Comparison of ENCODE assay signal across 16 mouse cellular contexts in genomic region chrX:139027296-139027695, GRCm38 (mm10). TPM values are rescaled to one million over a fixed set of nuclear protein-coding genes. Genes with fewer than 3 reads are reported as not detected.
A peak's percentile ranks its signal among the peaks of the same experiment; 100 is the strongest.
DNase-seq lines count a peak whose midpoint lies in the region; ATAC-seq lines count a peak whose summit lies in the region.
"Had no signal": no experiment of that assay in that cellular context is flagged by ENCODE, and none has a peak within 500 bp of the region (broad histone marks: within the 10 kb centered on the region; RNA-seq: fewer than 3 reads in every experiment).

No protein-coding gene starts in this region.

- 50% methylated on average over 5 of the region's 5 CpGs for WGBS in embryonic facial prominence, embryonic 11.5 days
- WGBS in embryonic facial prominence, embryonic 10.5 days = 55% methylated on average over 5 of the region's 5 CpGs
- 41% methylated on average over 5 of the region's 5 CpGs for WGBS in lung, embryonic 15.5 days

- no peaks in the 10 kb centered on the region for H3K36me3 ChIP-seq in embryonic facial prominence, embryonic 11.5 days (replicated peaks; ENCODE audit: control insufficient read depth, insufficient read depth, low read depth, low read length)
- no peaks in the 10 kb centered on the region for H3K36me3 ChIP-seq in embryonic facial prominence, embryonic 10.5 days (replicated peaks)
- H3K36me3 ChIP-seq in lung, embryonic 15.5 days = no peaks in the 10 kb centered on the region
- H3K36me3 ChIP-seq: heart, embryonic 15.5 days; liver, embryonic 15.5 days; midbrain, embryonic 12.5 days had no signal

- no peak overlapping the region for H3K4me3 ChIP-seq in embryonic facial prominence, embryonic 11.5 days (ENCODE audit: low read depth, low read length)
- no peak overlapping the region for H3K4me3 ChIP-seq in embryonic facial prominence, embryonic 10.5 days
- H3K4me3 ChIP-seq in lung, embryonic 15.5 days = no peak overlapping the region
- H3K4me3 ChIP-seq: heart, embryonic 15.5 days; liver, embryonic 15.5 days; midbrain, embryonic 12.5 days had no signal

- no peaks in the 10 kb centered on the region for H3K27me3 ChIP-seq in embryonic facial prominence, embryonic 11.5 days (ENCODE audit: control insufficient read depth, insufficient read depth, low read length)
- H3K27me3 ChIP-seq in embryonic facial prominence, embryonic 10.5 days (replicated peaks; ENCODE audit: low read depth, poor library complexity, severe bottlenecking) = peaks cover 48% of the 10 kb centered on the region
- no peaks in the 10 kb centered on the region for H3K27me3 ChIP-seq in lung, embryonic 15.5 days
- H3K27me3 ChIP-seq: heart, embryonic 15.5 days; liver, embryonic 15.5 days had no signal

- H3K27ac ChIP-seq in embryonic facial prominence, embryonic 11.5 days (replicated peaks; ENCODE audit: low read depth, low read length) = no peak overlapping the region
- no peak overlapping the region for H3K27ac ChIP-seq in embryonic facial prominence, embryonic 10.5 days (replicated peaks)
- H3K27ac ChIP-seq in lung, embryonic 15.5 days = peak overlapping the region; percentile 76
- H3K27ac ChIP-seq: heart, embryonic 15.5 days; liver, embryonic 15.5 days; midbrain, embryonic 12.5 days had no signal

- no peak overlapping the region for H3K4me2 ChIP-seq in embryonic facial prominence, embryonic 11.5 days (ENCODE audit: low read depth, low read length)
- H3K4me2 ChIP-seq in lung, embryonic 15.5 days = no peak overlapping the region
- H3K4me2 ChIP-seq: heart, embryonic 15.5 days; liver, embryonic 15.5 days; midbrain, embryonic 12.5 days had no signal

- ATAC-seq in embryonic facial prominence, embryonic 11.5 days (replicated peaks; ENCODE audit: insufficient number of reproducible peaks, low FRiP score, low TSS enrichment, low read depth) = no peak
- ATAC-seq in lung, embryonic 15.5 days (ENCODE audit: borderline replicate concordance, extremely low read depth, low FRiP score, low TSS enrichment) = peak; percentile 72; the same call in 1 of the 2 replicates

- no peaks in the 10 kb centered on the region for H3K4me1 ChIP-seq in embryonic facial prominence, embryonic 11.5 days (ENCODE audit: control insufficient read depth, insufficient read depth, low read length)
- H3K4me1 ChIP-seq in embryonic facial prominence, embryonic 10.5 days = no peaks in the 10 kb centered on the region
- H3K4me1 ChIP-seq in lung, embryonic 15.5 days = 0 out of 2 replicates have a peak, but pooled peaks cover 3% of the 10 kb centered on the region
- H3K4me1 ChIP-seq: liver, embryonic 15.5 days; midbrain, embryonic 12.5 days had no signal

- H3K9me3 ChIP-seq in embryonic facial prominence, embryonic 11.5 days (replicated peaks; ENCODE audit: control insufficient read depth, low read length) = no peaks in the 10 kb centered on the region
- no peaks in the 10 kb centered on the region for H3K9me3 ChIP-seq in embryonic facial prominence, embryonic 10.5 days
- no peaks in the 10 kb centered on the region for H3K9me3 ChIP-seq in lung, embryonic 15.5 days
- H3K9me3 ChIP-seq: heart, embryonic 15.5 days; liver, embryonic 15.5 days; midbrain, embryonic 12.5 days had no signal

- intact Hi-C loops in heart, postnatal 25 days (cut with DNase I) = no loop called here

- DNase-seq in embryonic facial prominence, embryonic 11.5 days (ENCODE audit: low spot score) = peak; percentile 36
- DNase-seq in embryonic facial prominence, embryonic 10.5 days (ENCODE audit: low spot score) = no peak
- DNase-seq in lung, postnatal 25 days (ENCODE audit: low spot score) = no peak
- DNase-seq in gastrocnemius, postnatal 10 days = peak; percentile 13
- no peak for DNase-seq in thymus, postnatal 10 days (ENCODE audit: low spot score in 2 of 2)
- DNase-seq in adrenal gland, adult 18-20 months (ENCODE audit: low spot score in 2 of 2) = no peak
- DNase-seq in heart, postnatal 25 days (ENCODE audit: low spot score) = no peak
- DNase-seq: layer of hippocampus, adult 9-11 months had no signal

- H3K9ac ChIP-seq in embryonic facial prominence, embryonic 11.5 days (replicated peaks; ENCODE audit: low read length) = no peak overlapping the region
- H3K9ac ChIP-seq in lung, embryonic 15.5 days = no peak overlapping the region
- H3K9ac ChIP-seq: heart, embryonic 15.5 days; liver, embryonic 15.5 days; midbrain, embryonic 12.5 days had no signal

RNA-seq across cellular contexts. Expression of gene Serpina7, which starts 57.7 kb away (rescaled TPM):
- polyA plus RNA-seq in embryonic facial prominence, embryonic 11.5 days (2014; fragmentation: Nextera tagmentation; extraction: Ambion mirVana) = not detected in 2 replicates
- 0.13 and 0.17 TPM in 2 replicates for polyA plus RNA-seq in embryonic facial prominence, embryonic 10.5 days (2016; fragmentation: Nextera tagmentation; extraction: Ambion mirVana)
- 0.20 and 0.21 TPM in 2 replicates for polyA plus RNA-seq in lung, embryonic 15.5 days (2015; fragmentation: Nextera tagmentation; extraction: Ambion mirVana)
- not detected for total RNA-seq in gastrocnemius, postnatal 10 days (2021)
- total RNA-seq in adrenal gland, adult 18-20 months (2021) = not detected
- not detected for total RNA-seq in heart, postnatal 25 days (2021)
- total RNA-seq: left cerebral cortex, postnatal 14 days; MEL had no signal
- polyA plus RNA-seq: heart, embryonic 15.5 days; kidney, embryonic 16.5 days; midbrain, embryonic 12.5 days had no signal

RNA-seq across cellular contexts. Expression of gene 4930513O06Rik, which starts 58.7 kb away (rescaled TPM):
- polyA plus RNA-seq in embryonic facial prominence, embryonic 11.5 days (2014; fragmentation: Nextera tagmentation; extraction: Ambion mirVana) = not detected in 2 replicates
- not detected in 2 replicates for polyA plus RNA-seq in embryonic facial prominence, embryonic 10.5 days (2016; fragmentation: Nextera tagmentation; extraction: Ambion mirVana)
- polyA plus RNA-seq in lung, embryonic 15.5 days (2015; fragmentation: Nextera tagmentation; extraction: Ambion mirVana) = not detected in 2 replicates
- not detected for total RNA-seq in gastrocnemius, postnatal 10 days (2021)
- not detected for total RNA-seq in adrenal gland, adult 18-20 months (2021)
- not detected for total RNA-seq in heart, postnatal 25 days (2021)
- total RNA-seq: left cerebral cortex, postnatal 14 days; MEL had no signal
- polyA plus RNA-seq: heart, embryonic 15.5 days; kidney, embryonic 16.5 days; midbrain, embryonic 12.5 days; neural tube, embryonic 11.5 days had no signal

Comparison
In these comparisons a context has a peak if more than half of its experiments do, and no peak if none do; other contexts are left out.
1. DNase-seq: peak in embryonic facial prominence, embryonic 11.5 days (single experiment) and gastrocnemius, postnatal 10 days (single experiment); none in embryonic facial prominence, embryonic 10.5 days (single experiment), lung, postnatal 25 days (single experiment), thymus, postnatal 10 days (0 of 2), adrenal gland, adult 18-20 months (0 of 2) and heart, postnatal 25 days (single experiment).